Mouse (Mus musculus) left cerebral cortex, postnatal 25 days (tissue): ENCODE measurements at regions not wholly inside any gene's neighbourhood (a gene's known extent, or its start where the extent isn't known, plus 50 kb on each side); places are given as distances from the start of the nearest gene placed in this dataset.
A peak's percentile ranks its signal among the peaks of the same experiment; 100 is the strongest.
"Not testable (repeated sequence)": the region's sequence is repeated elsewhere in the genome, so short reads cannot be mapped to it uniquely, and the experiment has no call there.

ENCODE experiments used
- DNase-seq, 2 experiments: peaks; one replicate each; pipeline ENCODE4 v3.0.0; 2022; ENCODE audit warnings: low spot score in 2 of 2, mixed read lengths in 1 of 2
- intact Hi-C: fragments of 180-260 bp; cut with DNase I; formaldehyde crosslinking; loops from one replicate; pipeline ENCODE4 v1.15.1; 2025

- intact Hi-C loops, result no loop called here
- DNase-seq, result no peak
These were observed 53.3 kb upstream of the Trdn start for GRCm38 (mm10) chr10:33027055-33027454.

- intact Hi-C loops, result no loop called here
- DNase-seq, result no peak
These were observed 58.1 kb upstream of the Trdn start for GRCm38 (mm10) chr10:33022254-33022653.

GRCm38 (mm10) chr10:32984727-32985587 is 94.7 kb upstream of the Nkain2 start:
- intact Hi-C loops, result no loop called here
- DNase-seq, result no peak

- intact Hi-C loops, DNase-seq: not testable (repeated sequence)
These were observed 68.2 kb upstream of the Nkain2 start for GRCm38 (mm10) chr10:32958286-32959043.

- DNase-seq, intact Hi-C loops: not testable (repeated sequence)
These were observed 67.2 kb upstream of the Nkain2 start for GRCm38 (mm10) chr10:32957476-32957875.

- intact Hi-C loops, DNase-seq: not testable (repeated sequence)
These were observed 63.5 kb upstream of the Nkain2 start for GRCm38 (mm10) chr10:32953771-32954170.

GRCm38 (mm10) chr10:32952494-32952893 is 62.2 kb upstream of the Nkain2 start:
- peak in 1 of 2 experiments; percentile 8 for DNase-seq
- intact Hi-C loops, result no loop called here

GRCm38 (mm10) chr10:32943026-32943425 is 52.8 kb upstream of the Nkain2 start:
- DNase-seq, result no peak

More at GRCm38 (mm10) chr10:32943026-32943425, 52.8 kb upstream of the Nkain2 start:
- intact Hi-C loops, result no loop called here
